Mouse (Mus musculus) common myeloid progenitor, adult 5-6 weeks (primary cell): ENCODE measurements around the gene Mif. TPM values are rescaled to one million over a fixed set of nuclear protein-coding genes. Genes with fewer than 3 reads are reported as not detected.

Source experiments
- ATAC-seq: replicated peaks from 2 replicates; pipeline ENCODE4 v1.8.0; 2016; ENCODE audit warnings: low read depth, mild to moderate bottlenecking, moderate TSS enrichment, inconsistent platforms; ENCODE audit not compliant: poor library complexity, severe bottlenecking
- total RNA-seq: library from RNA; stranded (forward); fragments of 200-1000, 187-1606 nt; gene quantifications from 2 replicates; pipeline ENCODE4 v1.2.3, GENCODE M21; 2017

Gene Mif
- total RNA-seq, 1 experiment from 2014 or later, result 521 TPM

GRCm38 (mm10) chr10:75873543-75874170, 13.6 kb upstream of the Mif start:
- ATAC-seq, result no peak

DNA sequence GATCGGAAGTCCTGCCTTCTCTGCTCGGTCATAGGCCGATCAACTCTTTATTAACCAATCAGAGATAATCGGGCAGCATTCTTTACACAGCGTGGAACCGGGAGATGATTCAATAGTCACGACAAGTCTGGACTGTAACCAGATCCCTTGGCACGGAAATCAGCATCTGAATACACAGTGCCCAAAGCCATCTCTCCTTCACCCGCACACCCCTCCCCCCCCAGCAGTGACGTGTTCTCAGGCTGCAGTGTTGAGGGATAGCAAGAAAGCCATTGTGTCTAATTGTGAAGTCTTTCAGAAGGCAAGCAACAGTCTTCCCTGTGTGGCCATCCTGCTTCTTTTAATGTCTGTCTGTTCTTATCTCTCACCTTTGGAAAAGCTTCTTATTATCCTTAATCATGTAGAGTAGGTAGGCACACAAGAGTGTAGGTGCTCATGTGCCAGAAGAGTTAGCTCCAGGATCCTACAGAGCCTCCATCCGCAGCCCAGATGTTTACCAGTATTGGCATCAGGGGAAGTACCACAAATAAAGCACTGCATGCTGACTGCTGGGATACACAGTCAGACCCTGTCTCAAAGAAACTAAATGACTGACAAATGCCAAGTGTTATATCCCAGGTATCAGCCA, 13.0 kb upstream of the Mif start:
- peak; percentile 84 for ATAC-seq

DNA sequence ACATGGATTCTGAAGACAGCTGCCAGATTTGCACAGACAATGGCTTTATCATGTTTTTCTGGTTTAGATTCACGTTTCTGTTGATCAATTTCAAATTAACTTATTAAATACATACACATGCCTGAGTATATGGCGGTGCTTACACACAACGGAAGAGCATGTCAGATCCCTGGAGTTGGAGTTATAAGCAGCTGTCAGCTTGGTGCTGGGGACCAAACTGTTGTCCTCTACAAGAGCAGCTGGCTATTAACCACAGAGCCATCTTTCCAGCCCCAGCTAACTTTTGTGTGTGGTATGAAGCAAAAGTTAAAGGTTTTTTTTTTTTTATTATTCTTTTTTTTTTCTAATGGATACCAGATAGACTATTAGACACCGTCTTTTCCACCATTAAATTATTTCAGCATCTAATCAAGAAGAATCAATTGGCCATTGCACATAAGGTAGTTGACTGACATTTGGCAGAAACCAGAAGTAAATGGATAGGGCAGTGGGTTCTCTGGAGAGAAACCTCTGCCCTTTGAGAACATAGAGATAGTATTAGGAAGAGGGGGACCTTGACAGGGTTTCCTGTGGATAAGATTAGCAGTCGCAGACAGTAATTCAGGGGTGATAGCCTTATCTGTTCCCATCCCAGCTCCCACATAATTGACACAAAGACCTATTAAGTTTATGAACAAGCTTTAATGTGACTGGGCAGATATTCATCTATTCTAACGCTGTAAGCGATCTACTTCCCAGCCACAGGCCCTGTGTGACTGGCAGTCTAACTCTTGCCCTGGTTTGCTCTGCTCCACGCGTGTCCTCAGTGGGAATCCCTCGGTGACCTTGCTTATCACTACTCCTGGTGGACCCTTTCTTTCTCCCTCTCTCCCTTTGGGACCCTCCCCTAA, 12.2 kb upstream of the Mif start:
- ATAC-seq, result peak; percentile 59; the same call in 1 of the 2 replicates

DNA sequence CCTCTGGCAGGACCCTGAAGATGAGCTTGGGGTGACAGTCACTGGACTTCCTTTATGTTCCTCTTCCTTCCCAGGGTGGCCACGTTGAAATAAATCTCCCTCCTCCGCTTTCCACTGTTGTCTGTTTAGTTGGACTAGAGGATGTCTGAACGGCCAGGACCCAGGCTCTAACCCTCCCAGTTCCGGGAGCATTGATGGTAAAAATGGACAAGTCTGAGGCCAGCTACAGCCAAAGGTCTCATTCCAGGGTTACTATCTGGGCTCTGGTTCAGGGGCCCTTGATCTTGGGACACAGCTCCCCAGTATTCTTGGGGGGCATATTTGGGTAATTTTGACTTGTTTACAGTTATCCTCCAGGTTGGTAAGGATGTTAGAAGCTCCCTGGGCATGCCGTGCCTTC, 1.5 kb upstream of the Mif start:
- no peak for ATAC-seq

DNA sequence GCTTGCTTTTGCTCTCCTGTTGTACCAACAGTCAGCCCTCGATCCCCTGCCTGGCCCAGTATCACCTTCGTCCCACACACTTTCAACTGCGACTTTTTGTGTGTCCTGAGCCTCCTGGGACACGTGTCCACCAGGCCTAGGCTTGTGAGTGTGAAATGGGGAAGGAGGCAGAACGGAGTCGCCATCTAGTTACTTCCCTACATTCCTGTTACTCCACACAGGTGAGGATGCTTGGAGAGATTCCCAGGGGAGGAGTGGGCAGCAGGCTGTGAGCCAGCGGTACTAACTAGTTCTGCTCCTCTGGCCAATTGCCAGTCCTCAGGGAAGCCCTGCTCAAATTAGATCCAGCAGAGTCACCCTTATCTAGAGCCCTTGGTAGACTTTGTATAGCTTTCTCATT, 706 bp upstream of the Mif start:
- peak; percentile 5; the same call in 1 of the 2 replicates for ATAC-seq

GRCm38 (mm10) chr10:75859107-75859746, 813 bp downstream of the Mif start:
- peak; percentile 22; the same call in 1 of the 2 replicates for ATAC-seq

DNA sequence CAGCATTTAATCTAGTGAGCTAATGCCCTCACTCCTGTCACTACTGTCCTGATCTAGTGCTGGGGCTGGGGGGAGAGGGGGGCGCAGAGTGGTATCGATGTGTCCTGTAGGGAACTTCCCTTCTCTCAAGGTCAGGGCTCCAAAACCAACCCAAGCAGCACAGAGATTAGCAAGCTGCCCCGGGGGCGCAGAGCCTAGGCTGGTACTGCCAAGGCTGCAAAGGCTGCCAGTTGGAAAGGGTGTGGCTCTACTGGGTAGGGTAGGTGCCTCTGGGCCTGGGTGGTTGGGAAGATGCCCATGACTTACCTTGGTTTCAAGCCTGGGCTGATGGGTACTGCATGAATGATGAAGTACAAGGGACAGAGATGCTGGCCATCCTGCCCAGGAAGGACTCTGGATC, 2.4 kb downstream of the Mif start:
- no peak for ATAC-seq

DNA sequence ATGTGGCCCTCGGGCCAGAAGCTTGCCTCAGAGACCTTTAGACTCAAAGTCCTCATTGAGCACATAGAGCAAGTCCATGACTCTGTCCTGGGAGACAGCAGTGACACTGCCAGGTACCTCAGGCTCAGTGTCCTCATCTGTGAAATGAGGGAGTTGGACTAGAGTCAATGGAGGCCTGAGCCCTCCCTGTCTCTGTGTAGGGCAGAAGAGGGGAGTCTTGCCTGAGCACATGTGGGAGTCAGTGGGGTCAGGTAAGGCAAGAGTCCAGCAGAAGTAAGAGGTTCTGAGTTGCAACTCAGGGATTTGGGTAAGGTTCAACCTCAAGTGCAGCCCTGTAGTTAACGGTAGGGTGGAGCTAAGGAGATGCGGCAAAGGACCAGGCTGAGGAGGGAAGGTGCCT, 3.1 kb downstream of the Mif start:
- ATAC-seq, result no peak

GRCm38 (mm10) chr10:75856155-75856907, 3.7 kb downstream of the Mif start:
- no peak for ATAC-seq

- ATAC-seq, result no peak
These were observed 4.5 kb downstream of the Mif start for GRCm38 (mm10) chr10:75855416-75855981.

GRCm38 (mm10) chr10:75854791-75855190, 5.2 kb downstream of the Mif start:
- ATAC-seq, result no peak

DNA sequence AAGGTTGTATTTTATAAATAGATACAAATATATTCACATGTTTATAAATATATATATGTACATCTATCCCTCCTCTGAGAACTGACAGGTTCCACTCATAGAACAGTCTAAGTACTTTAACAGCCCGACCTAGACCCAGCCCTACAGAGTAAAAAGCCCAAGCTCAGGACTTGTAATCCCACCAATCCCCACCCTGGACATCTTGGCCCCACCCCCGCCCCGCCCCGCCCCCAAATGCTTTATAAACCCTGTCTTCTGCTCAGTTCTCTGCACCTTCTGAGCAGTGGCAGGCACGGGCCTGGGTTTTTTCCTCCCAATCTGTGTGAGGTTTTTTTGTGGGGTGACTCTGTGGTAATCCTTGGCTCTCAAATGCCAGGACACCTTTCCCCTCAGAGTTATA, 5.9 kb downstream of the Mif start:
- ATAC-seq, result no peak

DNA sequence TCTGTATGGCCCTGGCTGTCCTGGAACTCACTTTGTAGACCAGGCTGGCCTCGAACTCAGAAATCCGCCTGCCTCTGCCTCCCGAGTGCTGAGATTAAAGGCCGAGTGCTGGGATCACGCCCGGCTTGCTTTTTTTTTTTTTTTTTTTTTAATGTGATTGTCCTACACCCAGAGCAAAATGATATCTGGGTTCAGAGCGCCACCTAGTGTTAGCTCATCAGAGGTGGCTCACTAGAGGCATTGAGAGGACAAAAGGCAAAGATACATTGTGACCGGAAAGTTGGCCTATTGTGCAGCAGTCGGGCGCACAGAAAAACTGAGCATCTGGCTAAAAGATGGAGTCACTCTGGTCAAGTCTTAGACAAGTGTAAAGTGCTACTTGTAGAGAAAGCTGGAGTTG, 6.6 kb downstream of the Mif start:
- peak; percentile 76 for ATAC-seq

DNA sequence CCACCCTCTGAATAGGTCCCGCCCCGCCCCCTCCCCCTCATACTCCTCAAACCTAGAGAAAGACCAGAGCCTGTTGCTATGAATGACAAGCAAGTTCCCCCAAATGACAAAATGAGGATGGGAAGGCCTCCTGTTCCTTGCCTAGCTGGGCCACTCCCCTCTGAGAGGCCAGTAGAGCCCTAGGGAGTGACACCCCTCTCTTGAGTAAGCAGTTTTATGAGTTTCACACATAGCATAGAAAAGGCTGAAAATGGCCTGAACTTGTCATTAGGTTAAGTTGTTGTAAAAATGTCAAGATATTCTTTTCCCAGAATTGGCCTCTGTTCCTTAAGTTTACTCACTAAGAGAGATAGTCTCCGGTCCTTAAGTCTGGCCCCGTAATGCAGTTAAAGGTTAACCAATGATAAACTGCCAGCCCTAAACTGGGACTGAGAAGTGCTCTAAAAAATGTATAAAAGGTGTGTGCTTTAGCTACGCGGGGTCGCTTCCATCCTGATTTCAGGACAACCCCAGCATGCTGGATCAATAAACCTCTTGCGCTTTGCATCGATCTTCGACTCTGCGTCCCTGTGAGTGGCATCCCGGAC, 7.4 kb downstream of the Mif start:
- ATAC-seq, result no peak

GRCm38 (mm10) chr10:75851681-75852080, 8.4 kb downstream of the Mif start:
- ATAC-seq, result no peak

- ATAC-seq, result no peak
These were observed 9.0 kb downstream of the Mif start for GRCm38 (mm10) chr10:75851076-75851475.

- no peak for ATAC-seq
These were observed 11.7 kb downstream of the Mif start for GRCm38 (mm10) chr10:75848382-75848781.

- no peak; the same call in 1 of the 2 replicates for ATAC-seq
These were observed 14.6 kb downstream of the Mif start for GRCm38 (mm10) chr10:75845306-75845930.

DNA sequence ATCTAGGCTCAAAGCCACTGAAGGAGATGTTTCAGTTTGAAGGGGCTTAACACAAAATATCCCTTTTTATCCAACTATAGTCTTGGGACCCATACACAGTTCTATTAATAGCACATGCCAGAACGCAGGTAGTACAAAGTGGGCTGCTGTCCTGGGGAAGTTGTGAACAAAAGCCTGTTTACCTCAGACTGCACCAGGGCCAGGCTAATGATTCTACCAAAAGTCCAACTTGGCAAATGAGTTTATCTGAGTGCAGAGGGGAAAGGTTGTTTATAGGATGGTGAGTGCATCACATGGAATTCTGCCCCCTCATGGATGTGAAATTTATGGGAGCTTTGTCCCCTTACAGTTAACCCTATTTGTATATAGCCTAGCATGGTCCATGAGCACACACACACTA, 15.2 kb downstream of the Mif start:
- ATAC-seq, result no peak
